Mouse (Mus musculus): Measurements from ENCODE around the gene Pappa. TPM values are rescaled to one million over a fixed set of nuclear protein-coding genes. Genes with fewer than 3 reads are reported as not detected.

Pappa gene
- polyA plus RNA-seq, 1 experiment = 0.33 TPM

DNA sequence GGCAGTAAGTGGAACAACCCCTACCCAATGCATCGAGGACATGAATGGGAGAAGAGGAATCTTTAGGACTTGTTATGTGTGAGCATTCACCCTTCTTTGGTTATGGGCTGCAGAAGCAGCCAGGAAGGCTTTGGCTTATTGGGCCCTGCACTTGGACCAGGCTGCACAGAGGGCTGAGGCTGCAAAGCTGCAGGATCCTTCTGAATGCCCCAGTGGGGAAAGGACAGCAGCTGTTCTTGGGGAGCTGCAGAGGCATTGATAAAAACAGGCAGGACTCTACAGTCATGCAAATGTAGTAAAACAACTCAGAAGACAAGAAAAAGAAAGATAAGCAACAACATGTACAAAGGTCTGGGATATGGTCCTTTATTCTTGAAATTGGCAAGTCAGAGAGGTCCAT lies 175.4 kb downstream of the Pappa start:
- DNase-seq = no peak
- Histone ChIP-seq H3K4me1 (ENCODE audit: control insufficient read depth, insufficient read depth, low read length) (no peaks in the 10 kb centered on the region; the same call in 1 of the 2 replicates), H3K4me3 (replicated peaks; ENCODE audit: extremely low read depth, low read depth, low read length) (no peak overlapping the region)
- TF ChIP-seq POLR2A (IDR thresholded peaks at IDR 0.05; ENCODE audit: borderline replicate concordance, extremely low read depth, low read depth, low read length) (no peak), CTCF (IDR thresholded peaks at IDR 0.05; ENCODE audit: insufficient read depth, low read length) (no peak)
- 67% methylated on average over 1 of the region's 1 CpGs for WGBS

DNA sequence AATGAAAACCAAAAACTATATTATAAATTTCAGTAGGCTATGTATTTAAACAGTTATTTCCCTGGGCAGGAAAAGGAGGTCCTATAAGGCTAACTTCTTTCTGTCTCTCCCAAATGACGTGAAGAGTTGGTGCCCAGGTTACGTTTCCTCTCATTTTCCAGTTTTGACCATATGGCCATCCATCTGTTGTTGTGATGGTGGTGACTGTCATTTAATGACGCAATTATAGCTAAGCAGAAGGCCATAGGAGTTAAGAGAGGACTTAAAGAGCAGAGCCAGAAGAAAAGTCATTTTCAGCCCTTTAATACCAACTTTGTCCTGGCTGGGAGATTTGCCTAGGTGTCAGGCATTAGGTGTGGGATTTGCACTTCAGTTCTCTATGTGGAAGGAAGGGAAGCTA lies 176.5 kb downstream of the Pappa start:
- DNase-seq = no peak
- WGBS = 81% methylated on average over 3 of the region's 3 CpGs
- no peak overlapping the region for H3K4me3 ChIP-seq (replicated peaks; ENCODE audit: extremely low read depth, low read depth, low read length)
- TF ChIP-seq CTCF (IDR thresholded peaks at IDR 0.05; ENCODE audit: insufficient read depth, low read length) (no peak), POLR2A (IDR thresholded peaks at IDR 0.05; ENCODE audit: borderline replicate concordance, extremely low read depth, low read depth, low read length) (no peak)
- H3K4me1 ChIP-seq (ENCODE audit: control insufficient read depth, insufficient read depth, low read length) = no peaks in the 10 kb centered on the region; the same call in 1 of the 2 replicates

DNA sequence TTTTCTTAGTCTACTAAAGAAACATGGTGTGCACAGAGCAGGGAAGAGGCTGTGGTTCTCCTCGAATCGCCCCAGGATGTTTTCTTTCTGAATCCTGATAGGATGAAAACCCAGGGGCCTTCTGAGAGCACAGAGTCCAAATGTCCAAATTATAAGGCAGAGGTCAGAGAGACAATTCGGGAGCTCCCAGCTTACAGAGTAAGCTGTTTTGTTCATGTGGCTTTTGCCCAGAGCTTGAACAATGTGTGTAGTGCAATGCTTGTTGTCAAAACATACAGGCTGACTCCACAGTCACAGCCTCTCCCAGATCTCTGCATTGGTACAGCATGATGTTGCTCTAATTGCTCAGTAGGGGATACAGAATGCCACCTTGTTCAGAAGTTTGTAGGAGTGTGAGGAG lies 178.7 kb downstream of the Pappa start:
- no peak for DNase-seq
- TF ChIP-seq POLR2A (IDR thresholded peaks at IDR 0.05; ENCODE audit: borderline replicate concordance, extremely low read depth, low read depth, low read length) (no peak), CTCF (IDR thresholded peaks at IDR 0.05; ENCODE audit: insufficient read depth, low read length) (no peak)
- WGBS = 72% methylated on average over 3 of the region's 3 CpGs
- Histone ChIP-seq H3K4me3 (replicated peaks; ENCODE audit: extremely low read depth, low read depth, low read length) (no peak overlapping the region), H3K4me1 (ENCODE audit: control insufficient read depth, insufficient read depth, low read length) (no peaks in the 10 kb centered on the region)

DNA sequence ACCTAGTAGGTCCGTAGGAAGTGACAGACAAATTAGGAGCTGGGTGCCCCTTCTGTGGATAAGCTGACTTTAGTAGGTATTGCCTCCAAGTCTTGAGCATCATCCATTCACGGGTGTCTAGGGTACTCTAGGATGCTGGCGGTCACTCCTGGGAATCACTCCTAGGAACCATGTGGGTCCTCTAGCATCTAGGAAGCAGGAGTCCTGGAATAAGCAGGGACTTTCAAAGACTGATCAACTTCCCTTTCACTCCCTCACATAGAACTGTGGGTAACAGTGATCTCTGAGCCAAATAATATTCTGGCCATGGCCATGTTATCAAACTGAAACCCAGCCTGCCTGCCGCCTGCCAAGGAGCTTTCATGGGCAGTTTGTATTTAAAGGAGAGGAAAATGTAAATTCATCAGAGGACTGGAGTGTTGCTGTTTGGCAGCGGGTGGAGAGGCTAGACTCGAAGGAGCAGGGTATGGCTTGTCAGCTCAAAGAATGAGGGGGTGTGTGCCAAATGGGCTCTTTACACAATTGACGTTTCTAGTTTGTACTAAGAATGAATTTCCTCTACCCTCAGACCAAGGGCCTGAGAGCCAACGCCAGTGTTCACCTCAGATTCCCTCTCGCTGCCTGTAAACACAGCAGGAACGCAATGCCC lies 194.0 kb downstream of the Pappa start:
- peak; percentile 42 for DNase-seq
- WGBS = 39% methylated on average over 10 of the region's 10 CpGs
- Histone ChIP-seq H3K4me1 (ENCODE audit: control insufficient read depth, insufficient read depth, low read length) (peaks cover 4% of the 10 kb centered on the region; the same call in 1 of the 2 replicates), H3K4me3 (replicated peaks; ENCODE audit: extremely low read depth, low read depth, low read length) (no peak overlapping the region)
- TF ChIP-seq CTCF (IDR thresholded peaks at IDR 0.05; ENCODE audit: insufficient read depth, low read length) (no peak), POLR2A (IDR thresholded peaks at IDR 0.05; ENCODE audit: borderline replicate concordance, extremely low read depth, low read depth, low read length) (no peak)

DNA sequence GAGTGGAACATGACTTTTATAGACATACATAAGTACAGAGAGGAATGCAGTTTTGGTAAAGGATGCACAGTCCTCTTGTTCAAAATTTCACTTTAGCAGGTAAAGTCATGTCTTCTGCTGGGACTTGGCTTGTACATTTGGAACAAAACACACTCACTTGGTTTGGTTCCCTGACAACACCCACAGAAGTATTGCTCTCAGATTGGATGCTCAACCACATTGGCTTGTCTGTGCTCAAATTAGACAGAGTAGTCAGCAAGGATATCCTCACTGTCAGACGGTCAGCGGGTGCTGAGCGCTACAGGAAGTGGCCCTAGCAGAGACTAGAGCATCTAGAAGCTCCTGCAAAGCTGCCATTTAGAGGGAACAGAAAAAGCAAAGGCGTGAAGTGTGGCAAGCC lies 197.4 kb downstream of the Pappa start:
- no peak for TF ChIP-seq POLR2A (IDR thresholded peaks at IDR 0.05; ENCODE audit: borderline replicate concordance, extremely low read depth, low read depth, low read length)
- no peak for TF ChIP-seq CTCF (IDR thresholded peaks at IDR 0.05; ENCODE audit: insufficient read depth, low read length)

DNA sequence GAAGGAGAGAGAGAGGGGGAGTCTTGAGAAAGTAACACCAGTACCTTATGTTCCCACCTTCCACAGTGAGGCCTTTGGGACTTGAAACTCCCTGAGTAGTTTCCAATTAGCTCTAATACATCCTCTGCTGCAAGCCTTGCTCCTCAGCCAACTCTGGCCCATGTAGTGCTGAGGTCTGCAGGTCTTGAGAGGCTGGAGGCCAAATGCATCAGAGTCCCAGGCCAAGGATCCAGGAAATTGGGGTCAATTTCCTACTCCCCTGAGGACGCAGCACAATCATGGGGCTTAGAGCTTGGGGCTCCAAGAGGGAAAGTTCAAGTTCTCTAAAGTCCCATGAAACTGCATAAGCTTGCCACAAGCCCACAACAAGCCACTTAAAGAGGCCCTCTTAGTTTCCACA lies 198.0 kb downstream of the Pappa start:
- WGBS = 46% methylated on average over 1 of the region's 1 CpGs
- peaks cover 4% of the 10 kb centered on the region; the same call in 1 of the 2 replicates for H3K4me1 ChIP-seq (ENCODE audit: control insufficient read depth, insufficient read depth, low read length)
- TF ChIP-seq POLR2A (IDR thresholded peaks at IDR 0.05; ENCODE audit: borderline replicate concordance, extremely low read depth, low read depth, low read length) = no peak
- no peak for DNase-seq
- H3K4me3 ChIP-seq (replicated peaks; ENCODE audit: extremely low read depth, low read depth, low read length) = no peak overlapping the region

More for the DNA sequence above, 197.4 kb downstream of the Pappa start:
- WGBS = 76% methylated on average over 4 of the region's 4 CpGs
- no peak for DNase-seq
- peaks cover 4% of the 10 kb centered on the region; the same call in 1 of the 2 replicates for H3K4me1 ChIP-seq (ENCODE audit: control insufficient read depth, insufficient read depth, low read length)
- H3K4me3 ChIP-seq (replicated peaks; ENCODE audit: extremely low read depth, low read depth, low read length) = no peak overlapping the region

DNA sequence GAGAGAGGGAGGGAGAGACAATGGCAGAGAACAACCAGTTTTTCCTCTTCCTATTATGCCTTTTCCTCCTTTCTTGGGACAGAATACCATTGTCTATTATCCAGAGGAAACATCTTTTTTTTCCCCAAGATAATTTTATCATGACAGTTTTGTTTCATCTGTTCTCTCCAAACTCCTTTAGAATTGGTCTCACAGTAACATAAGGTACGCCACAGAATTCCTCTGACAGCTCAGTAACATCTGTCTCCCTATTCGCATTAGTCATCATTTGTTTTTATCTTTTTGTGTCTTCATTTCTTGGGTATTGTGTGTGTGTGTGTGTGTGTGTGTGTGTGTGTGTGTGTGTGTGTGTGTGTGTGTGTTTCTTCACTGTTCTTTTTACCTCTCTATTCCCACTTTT lies 201.8 kb downstream of the Pappa start:
- no peak for DNase-seq
- Histone ChIP-seq H3K4me3 (replicated peaks; ENCODE audit: extremely low read depth, low read depth, low read length) (no peak overlapping the region), H3K4me1 (ENCODE audit: control insufficient read depth, insufficient read depth, low read length) (no peaks in the 10 kb centered on the region)
- 88% methylated on average over 2 of the region's 2 CpGs for WGBS
- no peak for TF ChIP-seq POLR2A (IDR thresholded peaks at IDR 0.05; ENCODE audit: borderline replicate concordance, extremely low read depth, low read depth, low read length)
- no peak for TF ChIP-seq CTCF (IDR thresholded peaks at IDR 0.05; ENCODE audit: insufficient read depth, low read length)

DNA sequence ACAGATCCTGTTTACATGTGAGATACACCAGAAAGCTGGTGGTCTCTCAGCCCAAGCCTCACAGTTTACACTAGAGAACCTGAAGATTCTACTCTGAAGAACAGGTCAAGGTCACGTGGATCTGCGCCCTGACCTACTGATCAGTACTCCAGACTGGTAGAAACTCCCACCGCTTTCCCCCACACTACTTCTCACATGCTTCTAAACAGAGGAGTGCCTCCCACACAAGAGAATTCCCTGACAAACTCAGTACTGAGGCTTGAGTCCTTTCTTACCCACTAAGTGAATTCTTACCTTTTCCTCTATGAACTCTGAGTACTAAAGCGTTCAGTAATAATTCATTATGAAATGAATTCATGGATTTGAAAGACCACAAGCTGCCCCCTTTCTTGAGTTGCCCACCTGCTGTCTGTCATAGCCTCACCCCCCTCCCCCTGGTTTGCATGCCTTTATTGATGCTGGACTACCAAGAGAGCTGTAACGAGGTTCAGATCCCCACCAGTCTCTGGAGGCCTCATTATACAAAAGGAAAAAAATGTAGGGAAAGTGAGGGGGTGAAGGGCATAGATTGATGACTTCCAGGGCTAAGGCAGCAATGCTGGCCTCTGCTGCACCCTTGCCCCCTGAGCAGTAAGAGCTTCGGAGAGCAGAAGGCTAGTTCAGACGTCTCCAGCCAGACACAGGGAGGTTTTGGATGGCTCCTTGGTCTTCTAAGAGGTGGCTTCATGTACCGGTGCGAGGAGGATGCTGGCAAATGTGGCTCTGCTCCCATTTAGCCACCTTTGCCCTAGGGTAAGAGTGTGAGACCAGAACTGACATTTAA lies 204.7 kb downstream of the Pappa start:
- WGBS = 69% methylated on average over 9 of the region's 9 CpGs
- H3K4me1 ChIP-seq (ENCODE audit: control insufficient read depth, insufficient read depth, low read length) = no peaks in the 10 kb centered on the region
- DNase-seq = no peak
- H3K4me3 ChIP-seq (replicated peaks; ENCODE audit: extremely low read depth, low read depth, low read length) = no peak overlapping the region
- TF ChIP-seq POLR2A (IDR thresholded peaks at IDR 0.05; ENCODE audit: borderline replicate concordance, extremely low read depth, low read depth, low read length) (no peak), CTCF (IDR thresholded peaks at IDR 0.05; ENCODE audit: insufficient read depth, low read length) (no peak)

DNA sequence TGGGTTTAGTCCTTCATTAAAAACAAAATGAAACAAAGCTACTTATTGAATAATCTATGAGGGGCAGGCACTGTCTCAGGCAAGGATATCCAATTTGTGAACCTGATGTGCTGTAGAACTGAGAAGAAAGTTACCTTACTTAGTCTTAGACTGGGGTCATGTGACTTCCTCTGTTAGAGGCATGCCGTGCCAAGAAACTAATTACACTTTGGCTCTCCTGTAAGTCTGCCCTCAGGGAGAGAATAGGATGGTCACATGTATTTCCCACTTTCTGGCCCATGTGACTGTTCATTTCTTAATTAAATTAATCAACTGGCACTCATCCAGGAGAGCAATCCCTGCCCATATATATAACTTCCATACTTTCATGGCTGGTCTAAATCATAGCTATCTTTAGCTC lies 209.7 kb downstream of the Pappa start:
- Histone ChIP-seq H3K4me3 (replicated peaks; ENCODE audit: extremely low read depth, low read depth, low read length) (no peak overlapping the region), H3K4me1 (ENCODE audit: control insufficient read depth, insufficient read depth, low read length) (no peaks in the 10 kb centered on the region)
- no peak for TF ChIP-seq POLR2A (IDR thresholded peaks at IDR 0.05; ENCODE audit: borderline replicate concordance, extremely low read depth, low read depth, low read length)
- TF ChIP-seq CTCF (IDR thresholded peaks at IDR 0.05; ENCODE audit: insufficient read depth, low read length) = no peak
- WGBS = 32% methylated on average over 1 of the region's 1 CpGs
- DNase-seq = no peak

DNA sequence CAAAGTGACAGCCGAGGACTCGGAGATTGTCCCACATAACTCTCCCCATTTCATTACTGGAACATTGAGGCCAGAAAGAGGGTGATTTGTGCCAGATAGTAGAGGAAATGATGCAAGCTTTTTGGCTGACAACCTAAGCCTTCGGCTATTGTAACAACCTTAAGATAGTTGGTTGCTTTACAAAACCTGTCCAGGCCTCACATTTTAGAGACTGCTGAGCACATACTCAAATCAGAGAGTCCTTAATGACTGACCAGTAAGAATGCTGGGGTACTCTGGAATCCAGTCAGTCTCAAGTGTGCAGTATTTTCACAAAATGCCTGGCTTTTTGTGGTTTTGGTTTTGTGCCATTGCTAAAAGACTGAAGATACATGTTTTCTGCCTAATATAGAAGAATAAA lies 217.8 kb downstream of the Pappa start:
- Histone ChIP-seq H3K4me3 (replicated peaks; ENCODE audit: extremely low read depth, low read depth, low read length) (no peak overlapping the region), H3K4me1 (ENCODE audit: control insufficient read depth, insufficient read depth, low read length) (no peaks in the 10 kb centered on the region)
- no peak for TF ChIP-seq POLR2A (IDR thresholded peaks at IDR 0.05; ENCODE audit: borderline replicate concordance, extremely low read depth, low read depth, low read length)
- no peak for TF ChIP-seq CTCF (IDR thresholded peaks at IDR 0.05; ENCODE audit: insufficient read depth, low read length)
- 45% methylated on average over 3 of the region's 3 CpGs for WGBS
- no peak for DNase-seq

Data from lung, adult 2 months (tissue).